Mouse (Mus musculus): ENCODE data around the gene Klhdc3.
A peak's percentile ranks its signal among the peaks of the same experiment; 100 is the strongest.

DNA sequence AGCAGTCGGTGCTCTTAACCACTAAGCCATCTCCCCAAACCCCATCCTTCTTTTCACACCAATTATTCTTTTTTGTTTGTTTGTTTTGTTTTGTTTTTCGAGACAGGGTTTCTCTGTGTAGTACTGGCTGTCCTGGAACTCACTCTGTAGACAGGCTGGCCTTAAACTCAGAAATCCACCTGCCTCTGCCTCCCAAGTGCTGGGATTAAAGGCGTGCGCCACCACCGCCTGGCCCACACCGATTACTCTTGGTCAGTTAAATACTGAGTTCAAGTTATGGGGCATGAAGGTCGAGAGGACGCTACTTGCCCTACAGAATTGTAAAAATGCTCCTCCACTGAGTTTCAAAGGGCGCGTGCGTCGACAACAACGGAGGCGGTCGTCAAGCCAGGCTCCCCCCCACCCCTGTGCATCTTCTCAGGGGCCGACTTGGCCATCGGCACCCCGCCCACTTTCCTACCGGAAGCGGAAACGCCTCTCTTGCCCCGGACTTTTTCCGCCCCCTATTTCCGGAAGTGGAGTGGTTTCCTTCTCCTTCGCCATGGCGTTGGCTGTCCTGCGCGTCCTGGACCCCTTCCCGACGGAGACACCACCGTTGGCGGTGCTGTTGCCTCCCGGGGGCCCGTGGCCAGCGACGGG lies 30.4 kb upstream of the Klhdc3 start, which contains the start of gene Pex6:
- 0 out of 2 replicates have a peak, but pooled peaks have one; percentile 57 for TF ChIP-seq EP300 (IDR thresholded peaks at IDR 0.05; ENCODE audit: insufficient read depth, low read depth, low read length)
- TF ChIP-seq CTCF (IDR thresholded peaks at IDR 0.05) = no peak
- peak; percentile 89 for TF ChIP-seq POLR2A (IDR thresholded peaks at IDR 0.05; ENCODE audit: insufficient read depth, low read depth, low read length)
